Mouse (Mus musculus) central nervous system, embryonic 14 days (tissue): ENCODE measurements around the gene Spata31d1d. TPM values are rescaled to one million over a fixed set of nuclear protein-coding genes. Genes with fewer than 3 reads are reported as not detected.

Experiments
- polyA plus RNA-seq: library from polyadenylated mRNA; depleted of rRNA; stranded (reverse); fragments of >200 nt; gene quantifications from 2 replicates; pipeline ENCODE4 v1.2.3, GENCODE M21; 2012; rRNA removed

Gene Spata31d1d
- polyA plus RNA-seq, result 0.02 and 0.03 TPM in 2 replicates

GRCm38 (mm10) chr13:59731652-59732051, at the start of gene Spata31d1d:
Gene Spata31d1d (minus strand): TSS chr13:59731752.

DNA sequence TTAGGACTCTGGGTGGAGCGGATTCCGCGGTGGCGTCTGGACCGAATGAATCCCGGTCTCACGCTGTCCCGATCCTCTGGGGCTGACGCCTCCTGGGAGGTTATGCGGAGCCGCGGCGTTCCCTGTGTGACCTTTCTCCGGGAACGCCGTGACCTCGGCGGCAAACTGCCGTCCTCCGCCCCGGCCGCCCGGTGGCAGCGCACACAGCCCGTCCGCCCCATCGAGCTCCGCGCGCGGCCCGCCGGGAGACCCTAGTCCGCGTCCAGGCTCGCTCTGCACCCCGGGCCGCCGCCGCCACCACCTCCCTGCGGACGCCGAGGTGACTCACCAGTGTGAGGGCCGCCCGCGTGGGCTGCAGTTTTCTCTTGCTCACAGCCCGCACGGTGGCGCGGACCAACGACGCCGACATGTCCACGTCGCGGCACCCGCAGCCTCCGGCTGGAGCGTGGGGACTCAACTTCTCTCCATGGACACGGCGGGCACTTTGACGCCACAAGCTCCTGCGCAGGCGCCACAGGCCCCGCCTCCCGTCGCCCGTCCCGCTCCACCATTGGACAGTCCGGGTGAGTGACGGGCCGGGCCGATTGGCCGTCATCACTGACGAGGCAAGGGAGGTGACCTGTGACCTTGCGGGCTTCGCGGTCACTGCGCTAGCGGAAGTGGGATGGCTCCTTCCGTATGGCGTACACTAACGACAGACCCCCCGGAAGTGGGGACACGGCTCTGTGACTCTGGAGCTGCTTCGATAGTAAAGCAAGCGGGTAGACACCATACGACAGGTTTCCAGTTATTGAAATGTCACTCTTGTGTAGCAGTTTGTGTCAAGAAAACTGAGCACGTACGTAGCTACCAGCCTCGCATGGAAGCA, 38.0 kb upstream of the Spata31d1d start, which contains the start of gene Isca1:
Gene Isca1 (minus strand): TSS at position 515 of the 868 bp plus-strand sequence.

GRCm38 (mm10) chr13:59746711-59747110, 15.2 kb upstream of the Spata31d1d start, which contains the start of gene 1700014D04Rik:
Gene 1700014D04Rik (minus strand): TSS chr13:59746752.

DNA sequence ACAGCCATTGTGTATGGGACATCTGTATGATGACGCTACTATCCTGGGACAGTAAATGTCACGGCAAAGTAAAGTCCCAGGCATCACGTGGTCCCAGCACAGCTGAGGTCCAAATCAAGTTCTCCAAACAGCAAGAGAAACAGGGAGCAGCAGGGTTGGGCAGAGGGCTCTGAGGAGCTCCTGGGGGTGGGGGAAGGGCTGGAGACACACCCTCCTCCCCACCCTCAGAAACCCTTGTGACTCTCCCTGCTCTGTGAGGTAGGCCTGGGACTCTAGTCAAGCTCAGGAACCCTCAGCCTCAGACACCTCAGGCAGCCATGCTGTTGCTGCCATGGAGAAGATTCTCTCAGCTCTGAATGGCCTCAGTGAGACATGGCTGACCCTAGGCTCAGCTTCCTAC, 19.6 kb downstream of the Spata31d1d start, which contains the start of gene Spata31d1b:
Gene Spata31d1b (plus strand): TSS at position 301 of the 400 bp plus-strand sequence.

GRCm38 (mm10) chr13:59710230-59710629, 21.3 kb downstream of the Spata31d1d start, which contains the start of gene Spata31d1a:
Gene Spata31d1a (minus strand): TSS chr13:59710330.

DNA sequence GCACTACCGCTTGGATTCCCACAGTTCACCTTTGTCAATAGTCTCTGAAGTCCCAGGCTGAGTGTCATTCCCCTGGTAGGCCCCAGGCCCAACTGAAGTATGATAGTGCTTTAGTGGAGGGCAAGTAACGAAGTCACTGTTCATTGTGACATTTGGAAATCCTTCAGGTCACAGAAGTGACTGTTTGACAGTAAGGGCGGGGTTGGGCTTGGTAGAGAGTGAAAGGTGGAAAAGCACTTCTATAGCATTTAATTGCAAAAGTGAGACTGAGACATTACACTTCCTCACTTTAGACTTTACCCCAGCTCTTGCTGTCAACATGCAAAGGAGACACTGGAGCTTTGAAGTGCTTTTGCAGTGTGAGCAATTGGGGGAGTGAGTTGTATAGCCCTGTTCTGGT, 37.5 kb downstream of the Spata31d1d start, which contains the start of gene 4921517D22Rik:
Gene 4921517D22Rik (minus strand): TSS at position 101 of the 400 bp plus-strand sequence.

Other genes starting within 250 kb of the Spata31d1d start
- 40.7 and 43.2 TPM in 2 replicates for gene Agtpbp1, start 146.5 kb downstream of the Spata31d1d start, polyA plus RNA-seq
- gene Naa35, start 146.5 kb downstream of the Spata31d1d start, polyA plus RNA-seq, result 116 and 128 TPM in 2 replicates
- gene Golm1, start 55.9 kb downstream of the Spata31d1d start, polyA plus RNA-seq, result 35.2 and 41.8 TPM in 2 replicates
- gene 4921517D22Rik, start 37.6 kb downstream of the Spata31d1d start, polyA plus RNA-seq, result not detected in 2 replicates
- 0.03 and 0.06 TPM in 2 replicates for gene Spata31d1a, start 21.4 kb downstream of the Spata31d1d start, polyA plus RNA-seq
- 0.01 TPM in 1 of 2 replicates, not detected in the other for gene Spata31d1b, start 19.5 kb downstream of the Spata31d1d start, polyA plus RNA-seq
- gene 1700014D04Rik, start 15.0 kb upstream of the Spata31d1d start, polyA plus RNA-seq, result 0.09 TPM in 2 replicates
- 115 and 123 TPM in 2 replicates for gene Isca1, start 38.1 kb upstream of the Spata31d1d start, polyA plus RNA-seq
- 0.90 and 6.6 TPM in 2 replicates for gene Gm49354, start 50.5 kb upstream of the Spata31d1d start, polyA plus RNA-seq
- 39.7 and 39.9 TPM in 2 replicates for gene Tut7, start 91.4 kb upstream of the Spata31d1d start, polyA plus RNA-seq